Mouse (Mus musculus): ENCODE results near the gene Dclre1c. TPM values are rescaled to one million over a fixed set of nuclear protein-coding genes. Genes with fewer than 3 reads are reported as not detected.

Gene Dclre1c
- polyA plus RNA-seq, 1 experiment from 2014 or later = 4.6 TPM

DNA sequence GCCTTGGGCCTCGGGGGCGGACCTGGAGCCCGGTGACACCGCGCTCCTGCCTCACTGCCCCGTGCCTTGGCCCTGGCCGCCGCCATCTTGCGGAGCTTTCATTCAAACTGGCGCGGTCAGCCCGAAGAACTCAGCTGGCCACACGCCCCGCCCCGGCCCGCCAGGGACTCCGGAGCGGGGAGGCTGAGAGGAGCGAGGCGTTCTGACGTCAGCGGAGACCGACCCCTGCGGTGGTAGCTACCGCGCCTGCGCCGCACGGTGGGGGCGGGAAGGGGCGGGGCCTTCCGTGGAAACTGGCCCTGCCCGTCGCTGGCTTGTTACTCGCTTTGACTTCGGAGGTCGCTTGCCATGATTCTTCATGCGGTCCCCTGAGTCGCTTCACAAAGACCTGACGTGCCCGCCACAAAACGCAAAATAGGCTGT, 50.9 kb downstream of the Dclre1c start, which contains the start of gene Suv39h2:
Gene Suv39h2, minus strand, starts transcription at position 171 of the 423 bp plus-strand sequence.
- peak within 1 kb of the TSS; percentile 74 for H3K4me2 ChIP-seq

DNA sequence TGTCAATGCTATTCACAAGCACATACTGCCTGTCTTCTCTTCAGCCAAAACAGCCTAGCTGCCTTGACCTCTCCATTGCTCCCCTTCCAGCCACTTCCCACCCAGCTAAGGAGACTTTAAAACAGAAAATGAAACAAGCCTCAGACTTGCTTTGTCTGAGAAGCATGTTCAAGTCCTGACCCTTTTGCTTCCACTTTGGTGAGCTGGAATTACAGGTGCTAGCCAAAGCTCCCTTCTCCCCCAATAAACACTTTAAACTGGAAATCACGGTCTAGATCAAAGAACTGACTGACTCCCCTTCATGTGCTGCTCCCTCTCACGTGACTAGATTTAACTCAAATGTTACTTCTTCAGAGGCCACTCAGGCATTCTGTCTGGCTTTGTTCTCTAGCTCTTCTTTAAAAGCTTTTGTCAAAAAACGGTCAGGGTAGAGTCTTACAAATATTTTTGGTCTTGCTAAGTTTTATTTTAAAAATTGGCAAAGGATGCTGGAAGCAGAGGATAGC, 51.9 kb downstream of the Dclre1c start:
- WGBS = 66% methylated on average over 3 of the region's 3 CpGs
- ATAC-seq (ENCODE audit: insufficient number of reproducible peaks, low FRiP score) = no peak
- Histone ChIP-seq H3K4me2 (peak overlapping the region; percentile 74), H3K4me3 (no peak overlapping the region), H3K9me3 (replicated peaks) (0 out of 2 replicates have a peak, but pooled peaks cover 6% of the 10 kb centered on the region), H3K9ac (no peak overlapping the region), H3K27me3 (replicated peaks) (no peaks in the 10 kb centered on the region), H3K27ac (ENCODE audit: poor library complexity, severe bottlenecking) (no peak overlapping the region), H3K36me3 (no peaks in the 10 kb centered on the region), H3K4me1 (replicated peaks) (peaks cover 5% of the 10 kb centered on the region)

More for the DNA sequence above, 50.9 kb downstream of the Dclre1c start, which contains the start of gene Suv39h2:
- Histone ChIP-seq H3K27ac (ENCODE audit: poor library complexity, severe bottlenecking) (peak within 1 kb of the TSS; percentile 87), H3K9me3 (replicated peaks) (0 out of 2 replicates have a peak, but pooled peaks cover 6% of the 10 kb centered on the region), H3K4me1 (replicated peaks) (peaks cover 5% of the 10 kb centered on the region), H3K36me3 (0 out of 2 replicates have a peak, but pooled peaks cover under 1% of the 10 kb centered on the region), H3K4me3 (peak within 1 kb of the TSS; percentile 77), H3K27me3 (replicated peaks) (no peaks in the 10 kb centered on the region), H3K9ac (peak within 1 kb of the TSS; percentile 87)
- WGBS = under 1% methylated on average over 42 of the region's 42 CpGs
- peak; percentile 99 for ATAC-seq (ENCODE audit: insufficient number of reproducible peaks, low FRiP score)

DNA sequence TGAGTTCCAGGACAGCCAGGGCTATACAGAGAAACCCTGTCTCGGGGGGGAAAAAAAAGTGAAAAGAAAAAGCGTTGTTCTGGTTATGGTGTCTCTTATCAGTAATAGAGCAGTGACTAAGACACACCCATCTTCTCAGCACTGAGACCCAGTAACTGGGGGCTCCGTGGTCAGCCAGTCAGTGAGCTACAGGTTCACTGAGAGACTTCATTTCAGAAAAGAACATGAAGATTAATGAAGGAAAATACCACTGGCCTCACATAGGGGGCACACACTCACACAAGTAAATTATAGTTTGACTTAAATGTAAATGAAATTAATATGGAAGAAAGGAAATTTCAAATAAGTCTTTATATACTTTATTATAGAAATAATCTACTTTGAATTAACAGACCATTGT, 56.3 kb downstream of the Dclre1c start:
- Histone ChIP-seq H3K9ac (no peak overlapping the region), H3K9me3 (replicated peaks) (0 out of 2 replicates have a peak, but pooled peaks cover 6% of the 10 kb centered on the region), H3K27ac (ENCODE audit: poor library complexity, severe bottlenecking) (no peak overlapping the region), H3K4me3 (no peak overlapping the region), H3K4me2 (no peak overlapping the region), H3K36me3 (no peaks in the 10 kb centered on the region), H3K4me1 (replicated peaks) (no peaks in the 10 kb centered on the region), H3K27me3 (replicated peaks) (no peaks in the 10 kb centered on the region)
- WGBS = 67% methylated on average over 3 of the region's 3 CpGs
- no peak for ATAC-seq (ENCODE audit: insufficient number of reproducible peaks, low FRiP score)

DNA sequence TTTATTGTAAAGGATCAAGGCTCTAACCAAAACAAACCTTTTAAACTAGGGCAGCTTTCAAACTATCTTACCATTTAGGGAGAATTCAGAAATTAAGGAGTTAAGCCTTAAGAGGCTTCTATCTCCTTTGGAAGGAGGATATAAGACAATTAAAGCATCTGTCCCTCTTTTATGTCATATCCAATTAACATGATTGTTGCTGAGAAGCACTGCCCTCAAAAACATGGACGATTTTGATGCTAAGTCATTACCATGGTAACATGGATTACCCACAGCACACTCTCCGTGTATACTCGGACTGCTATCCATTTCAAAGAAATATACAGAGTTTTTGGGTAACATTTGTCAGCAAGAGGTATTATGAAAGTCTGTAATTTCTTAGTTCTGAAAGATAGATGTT, 65.9 kb downstream of the Dclre1c start:
- Histone ChIP-seq H3K4me2 (no peak overlapping the region), H3K27me3 (replicated peaks) (no peaks in the 10 kb centered on the region), H3K27ac (ENCODE audit: poor library complexity, severe bottlenecking) (no peak overlapping the region), H3K9ac (no peak overlapping the region), H3K36me3 (peaks cover 49% of the 10 kb centered on the region), H3K9me3 (replicated peaks) (no peaks in the 10 kb centered on the region), H3K4me3 (no peak overlapping the region), H3K4me1 (replicated peaks) (no peaks in the 10 kb centered on the region)
- WGBS = 91% methylated on average over 3 of the region's 3 CpGs
- ATAC-seq (ENCODE audit: insufficient number of reproducible peaks, low FRiP score) = no peak

DNA sequence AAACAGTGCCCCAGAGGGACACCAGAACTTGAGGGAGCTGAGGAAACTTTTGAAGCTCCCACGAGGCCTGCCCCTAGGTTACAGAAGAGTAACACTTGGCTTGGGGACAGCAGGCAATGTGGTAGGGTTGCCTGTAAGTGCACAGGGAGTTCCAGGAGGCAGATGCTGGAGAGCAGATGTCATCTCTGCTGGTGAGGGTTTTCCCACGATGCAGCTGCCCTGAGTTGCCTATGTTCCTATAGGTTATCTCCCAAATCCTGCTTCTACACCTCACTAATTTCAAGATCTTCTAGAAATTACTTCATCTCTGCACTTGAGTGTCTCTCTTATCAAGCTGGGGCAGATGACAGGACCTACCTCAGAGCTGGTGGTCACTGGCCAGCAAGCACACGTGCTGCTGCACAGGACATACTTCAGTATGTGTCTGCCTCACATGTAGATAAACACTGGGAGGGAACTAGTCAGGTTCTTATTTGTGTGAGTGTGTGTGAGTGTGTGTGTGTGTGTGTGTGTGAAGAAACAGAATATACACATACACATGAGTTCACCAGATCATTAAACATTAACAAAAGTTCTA, 70.0 kb downstream of the Dclre1c start:
- no peaks in the 10 kb centered on the region for H3K9me3 ChIP-seq (replicated peaks)
- WGBS = 85% methylated on average over 3 of the region's 3 CpGs

DNA sequence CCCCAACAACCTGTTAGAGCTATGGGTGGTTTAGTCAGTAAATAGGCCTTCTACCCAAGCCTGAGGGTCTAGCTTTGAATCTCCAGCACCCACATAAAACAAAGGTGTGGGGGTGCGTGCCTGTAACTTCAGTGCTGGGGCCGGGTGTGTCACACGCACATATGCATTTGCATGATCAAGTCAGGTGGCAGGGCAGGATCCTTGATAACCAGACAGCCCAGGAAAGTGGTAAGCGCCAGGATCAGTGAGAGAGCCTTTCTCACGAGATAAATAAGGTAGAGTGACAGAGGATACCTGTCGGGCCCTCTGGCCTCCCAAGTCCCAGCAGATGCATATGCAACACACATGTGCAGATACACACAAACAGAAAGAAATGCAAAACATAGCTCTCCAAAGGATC, 75.6 kb downstream of the Dclre1c start:
- no peak overlapping the region for H3K4me3 ChIP-seq
- H3K9me3 ChIP-seq (replicated peaks) = no peaks in the 10 kb centered on the region
- H3K27ac ChIP-seq (ENCODE audit: poor library complexity, severe bottlenecking) = no peak overlapping the region
- ATAC-seq (ENCODE audit: insufficient number of reproducible peaks, low FRiP score) = no peak
- H3K27me3 ChIP-seq (replicated peaks) = no peaks in the 10 kb centered on the region
- no peaks in the 10 kb centered on the region for H3K4me1 ChIP-seq (replicated peaks)
- 89% methylated on average over 6 of the region's 6 CpGs for WGBS
- H3K4me2 ChIP-seq = no peak overlapping the region
- peaks cover 74% of the 10 kb centered on the region for H3K36me3 ChIP-seq
- H3K9ac ChIP-seq = no peak overlapping the region

More for the DNA sequence above, 70.0 kb downstream of the Dclre1c start:
- Histone ChIP-seq H3K27ac (ENCODE audit: poor library complexity, severe bottlenecking) (no peak overlapping the region), H3K9ac (no peak overlapping the region), H3K4me2 (no peak overlapping the region), H3K27me3 (replicated peaks) (no peaks in the 10 kb centered on the region), H3K4me1 (replicated peaks) (no peaks in the 10 kb centered on the region), H3K4me3 (no peak overlapping the region), H3K36me3 (peaks cover 78% of the 10 kb centered on the region)
- no peak for ATAC-seq (ENCODE audit: insufficient number of reproducible peaks, low FRiP score)

DNA sequence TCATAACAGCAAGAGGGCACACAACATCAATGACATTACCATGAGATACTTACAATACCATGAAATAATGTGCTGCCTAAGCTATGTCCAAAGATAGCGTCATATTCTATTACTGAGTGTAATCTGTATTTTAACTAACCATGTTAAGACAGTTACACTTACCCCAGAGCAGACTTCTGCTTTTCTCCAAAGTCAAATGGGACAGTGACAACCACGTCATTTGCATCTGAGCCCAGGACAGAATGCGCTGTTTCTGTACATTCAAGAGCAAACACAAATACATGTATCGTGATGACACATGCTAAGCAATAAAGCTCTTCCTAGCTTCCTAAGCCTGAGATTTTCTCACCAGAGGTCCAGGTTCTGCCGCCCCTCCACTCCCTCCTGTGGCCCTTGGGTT, 77.0 kb downstream of the Dclre1c start:
- no peak for ATAC-seq (ENCODE audit: insufficient number of reproducible peaks, low FRiP score)
- H3K9me3 ChIP-seq (replicated peaks) = no peaks in the 10 kb centered on the region
- peaks cover 75% of the 10 kb centered on the region for H3K36me3 ChIP-seq
- H3K27ac ChIP-seq (ENCODE audit: poor library complexity, severe bottlenecking) = no peak overlapping the region
- 96% methylated on average over 5 of the region's 5 CpGs for WGBS
- H3K4me1 ChIP-seq (replicated peaks) = no peaks in the 10 kb centered on the region
- H3K4me2 ChIP-seq = no peak overlapping the region
- no peaks in the 10 kb centered on the region for H3K27me3 ChIP-seq (replicated peaks)
- no peak overlapping the region for H3K4me3 ChIP-seq
- no peak overlapping the region for H3K9ac ChIP-seq

DNA sequence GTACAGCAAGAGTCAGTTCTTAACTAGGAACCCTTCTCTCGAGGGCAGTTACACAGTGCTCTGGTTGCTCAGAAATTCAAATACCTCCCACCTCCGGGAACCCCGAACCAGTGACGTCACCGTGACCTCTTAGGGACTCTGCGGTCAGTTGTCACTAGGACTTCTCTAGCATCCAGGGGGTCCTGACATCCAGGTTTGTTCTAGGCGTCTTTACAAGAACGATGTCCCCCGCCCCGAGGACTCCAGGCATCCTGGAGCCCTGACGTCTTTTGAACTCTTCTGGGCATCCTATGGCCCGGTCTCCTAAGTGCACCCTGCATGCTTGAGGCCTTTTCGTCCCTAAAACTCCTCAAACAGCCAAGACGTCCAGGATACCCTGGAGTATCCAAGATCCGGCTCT, 88.1 kb downstream of the Dclre1c start:
- Histone ChIP-seq H3K36me3 (peaks cover 35% of the 10 kb centered on the region), H3K4me2 (peak overlapping the region; percentile 97), H3K9ac (peak overlapping the region; percentile 98), H3K27me3 (replicated peaks) (no peaks in the 10 kb centered on the region), H3K4me1 (replicated peaks) (peaks cover 15% of the 10 kb centered on the region), H3K4me3 (peak overlapping the region; percentile 93), H3K27ac (ENCODE audit: poor library complexity, severe bottlenecking) (peak overlapping the region; percentile 84), H3K9me3 (replicated peaks) (no peaks in the 10 kb centered on the region; the same call in 1 of the 2 replicates)
- 0% methylated on average over 15 of the region's 15 CpGs for WGBS
- ATAC-seq (ENCODE audit: insufficient number of reproducible peaks, low FRiP score) = no peak

DNA sequence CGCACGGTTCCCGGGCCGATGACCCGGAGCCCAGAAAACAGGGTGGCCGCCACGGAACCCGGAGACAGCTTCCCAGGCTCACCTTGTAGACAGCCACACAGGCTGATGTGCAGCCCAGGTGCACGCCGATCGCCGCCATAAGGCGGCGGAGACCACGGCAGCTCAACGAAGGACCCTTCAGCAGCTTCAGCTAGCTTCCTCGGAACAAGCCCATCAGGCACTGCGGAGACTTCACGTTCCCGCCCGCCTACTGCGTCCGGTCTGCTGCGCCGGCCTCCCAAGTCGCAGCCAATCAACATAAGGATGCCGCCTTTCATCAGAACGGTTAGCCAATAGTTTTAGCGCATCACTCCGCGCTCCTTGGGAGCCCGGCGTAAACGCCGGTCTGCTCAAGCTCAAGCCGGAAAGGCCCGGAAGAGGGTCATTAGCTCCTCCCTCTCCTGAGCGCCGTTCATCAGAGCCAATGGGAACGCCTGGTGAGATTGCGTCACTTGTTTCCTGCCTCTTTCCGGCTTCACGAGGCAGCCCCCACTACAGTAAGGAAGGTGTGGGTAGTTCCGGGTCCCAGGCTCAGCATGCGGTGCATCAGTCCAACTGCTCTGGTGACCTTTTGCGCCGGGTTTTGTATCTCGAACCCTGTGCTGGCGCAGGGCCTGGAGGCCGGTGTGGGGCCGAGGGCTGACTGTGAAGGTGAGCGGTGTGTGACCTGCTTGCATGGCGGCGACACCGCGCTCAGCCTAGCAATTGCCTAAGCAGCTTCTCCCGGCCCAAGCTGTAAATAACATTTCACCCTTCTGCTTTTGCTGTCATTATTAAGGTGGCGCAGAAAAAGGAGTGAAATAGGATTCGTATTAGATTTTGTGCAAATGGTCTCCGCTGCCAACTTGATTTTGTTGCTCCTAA, 88.9 kb downstream of the Dclre1c start, which contains the start of the genes Gm45902, Hspa14 and Cdnf:
Gene Gm45902, minus strand, starts transcription at position 239 of the 903 bp plus-strand sequence.
Gene Hspa14, minus strand, starts transcription at position 263 of the 903 bp plus-strand sequence.
Gene Cdnf, plus strand, starts transcription at position 479 of the 903 bp plus-strand sequence.
- under 1% methylated on average over 60 of the region's 60 CpGs for WGBS
- Histone ChIP-seq H3K36me3 (peaks cover 28% of the 10 kb centered on the region), H3K4me1 (replicated peaks) (peaks cover 15% of the 10 kb centered on the region), H3K4me3 (peak within 1 kb of the TSS; percentile 93), H3K27ac (ENCODE audit: poor library complexity, severe bottlenecking) (peak within 1 kb of the TSS; percentile 84), H3K9me3 (replicated peaks) (peaks cover 3% of the 10 kb centered on the region; the same call in 1 of the 2 replicates), H3K4me2 (peak within 1 kb of the TSS; percentile 97), H3K27me3 (replicated peaks) (no peaks in the 10 kb centered on the region), H3K9ac (peak within 1 kb of the TSS; percentile 98)
- peak; percentile 100 for ATAC-seq (ENCODE audit: insufficient number of reproducible peaks, low FRiP score)
